Mouse (Mus musculus) heart, postnatal 0 days (tissue): Measurements from ENCODE around the gene Cdh16. TPM values are rescaled to one million over a fixed set of nuclear protein-coding genes. Genes with fewer than 3 reads are reported as not detected.

Source experiments
- ATAC-seq: fragments of 200-750 bp; cut with Nextera tagmentation; 2 replicates; pipeline ENCODE4 v1.8.0; 2017; ENCODE audit warnings: low read depth, moderate number of reproducible peaks, moderate library complexity; ENCODE audit not compliant: insufficient read depth
- DNase-seq: peaks from one replicate; pipeline ENCODE4 v3.0.0-alpha.2; 2016; ENCODE audit warnings: low spot score
- H3K27ac ChIP-seq: fragments of 300-500 bp; sonication (generic); 2 replicates; pipeline ENCODE4 v1.5.1; 2014; ENCODE audit warnings: low read depth, mild to moderate bottlenecking
- H3K27me3 ChIP-seq: fragments of 300-500 bp; sonication (generic); 2 replicates; pipeline ENCODE4 v1.6.1; 2014; ENCODE audit warnings: low read length, mixed read lengths; ENCODE audit not compliant: control insufficient read depth, insufficient read depth
- H3K36me3 ChIP-seq: fragments of 300-500 bp; sonication (generic); replicated peaks from 2 replicates; pipeline ENCODE4 v1.6.1; 2014; ENCODE audit warnings: low read length, mixed read lengths; ENCODE audit not compliant: control insufficient read depth, insufficient read depth
- H3K4me1 ChIP-seq: fragments of 300-500 bp; sonication (generic); 2 replicates; pipeline ENCODE4 v1.6.1; 2014; ENCODE audit warnings: antibody characterized with exemption; ENCODE audit not compliant: control insufficient read depth, insufficient read depth
- H3K4me2 ChIP-seq: fragments of 300-500 bp; sonication (generic); 2 replicates; pipeline ENCODE4 v1.6.1; 2014; ENCODE audit warnings: low read depth, mild to moderate bottlenecking, low read length, moderate library complexity
- H3K4me3 ChIP-seq: fragments of 300-500 bp; sonication (generic); 2 replicates; pipeline ENCODE4 v1.5.1; 2014; ENCODE audit warnings: low read depth, low read length
- H3K9ac ChIP-seq: fragments of 300-500 bp; sonication (generic); replicated peaks from 2 replicates; pipeline ENCODE4 v1.6.1; 2014; ENCODE audit warnings: low read depth, low read length, mixed read lengths
- H3K9me3 ChIP-seq: fragments of 300-500 bp; sonication (generic); replicated peaks from 2 replicates; pipeline ENCODE4 v1.6.1; 2016; ENCODE audit warnings: low read length; ENCODE audit not compliant: control insufficient read depth
- CTCF ChIP-seq: IDR thresholded peaks from 2 replicates; pipeline ENCODE4 v1.5.1; 2016; ENCODE audit warnings: antibody characterized with exemption, control low read depth, low read depth
- EP300 ChIP-seq: IDR thresholded peaks from 2 replicates; pipeline ENCODE4 v1.6.1; 2016; ENCODE audit warnings: antibody characterized with exemption, low read depth
- WGBS: fragments of 180-500 bp; shearing (Covaris S2); extraction: QIAGEN DNeasy Blood & Tissue Kit; methylation state at CpG from one replicate; pipeline ENCODE4 v1.1.7; 2014; 5-methylcytosine and 5-hydroxymethylcytosine counted together
- polyA plus RNA-seq: library from polyadenylated mRNA; unstranded; fragments of >200 nt; fragmentation: Nextera tagmentation; extraction: Ambion mirVana; gene quantifications from 2 replicates; pipeline ENCODE4 v1.2.1, GENCODE M21; 2015
- total RNA-seq: library from RNA; depleted of rRNA; stranded (reverse); fragments of >200 nt; gene quantifications from 2 replicates; pipeline ENCODE4 v1.2.3, GENCODE M21; 2014; ENCODE audit warnings: low replicate concordance

The Cdh16 gene
- total and polyA plus RNA-seq, 2 experiments from 2014 or later, result 8.9 to 11.4 TPM

- H3K4me1 ChIP-seq, result peaks cover 38% of the 10 kb centered on the region
- H3K4me3 ChIP-seq, result no peak overlapping the region
- peak overlapping the region; percentile 71 for H3K27ac ChIP-seq
- H3K36me3 ChIP-seq, result no peaks in the 10 kb centered on the region
- no peaks in the 10 kb centered on the region for H3K9me3 ChIP-seq
- H3K27me3 ChIP-seq, result no peaks in the 10 kb centered on the region
- 36% methylated on average over 4 of the region's 4 CpGs for WGBS
- no peak for DNase-seq
- peak overlapping the region; percentile 12; the same call in 1 of the 2 replicates for H3K4me2 ChIP-seq
- no peak for ATAC-seq
- H3K9ac ChIP-seq, result 0 out of 2 replicates have a peak overlapping the region, but pooled peaks have one; percentile 20
- TF ChIP-seq CTCF (no peak), EP300 (no peak)
Observed at GRCm38 (mm10) chr8:104603245-104603593, 21.0 kb downstream of the Cdh16 start.

- no peaks in the 10 kb centered on the region for H3K9me3 ChIP-seq
- no peaks in the 10 kb centered on the region for H3K36me3 ChIP-seq
- H3K4me1 ChIP-seq, result peaks cover 32% of the 10 kb centered on the region
- ATAC-seq (peak; percentile 89), DNase-seq (peak; percentile 97)
- H3K4me2 ChIP-seq, result peak overlapping the region; percentile 57
- peak overlapping the region; percentile 26; the same call in 1 of the 2 replicates for H3K9ac ChIP-seq
- 13% methylated on average over 21 of the region's 21 CpGs for WGBS
- peak overlapping the region; percentile 21 for H3K4me3 ChIP-seq
- TF ChIP-seq EP300 (no peak), CTCF (peak; percentile 99)
- H3K27ac ChIP-seq, result peak overlapping the region; percentile 71
- H3K27me3 ChIP-seq, result no peaks in the 10 kb centered on the region
Observed at GRCm38 (mm10) chr8:104602468-104603244, 21.5 kb downstream of the Cdh16 start.

GRCm38 (mm10) chr8:104601941-104602371 is 22.2 kb downstream of the Cdh16 start:
- peak overlapping the region; percentile 26; the same call in 1 of the 2 replicates for H3K9ac ChIP-seq
- ATAC-seq, result no peak
- no peaks in the 10 kb centered on the region for H3K9me3 ChIP-seq
- H3K4me3 ChIP-seq, result peak overlapping the region; percentile 21; the same call in 1 of the 2 replicates
- H3K27me3 ChIP-seq, result no peaks in the 10 kb centered on the region
- no peak overlapping the region for H3K27ac ChIP-seq
- DNase-seq, result no peak
- 0% methylated on average over 12 of the region's 12 CpGs for WGBS
- no peaks in the 10 kb centered on the region for H3K36me3 ChIP-seq
- peak overlapping the region; percentile 57 for H3K4me2 ChIP-seq
- TF ChIP-seq EP300, result no peak
- no peak for TF ChIP-seq CTCF
- peaks cover 25% of the 10 kb centered on the region for H3K4me1 ChIP-seq

GRCm38 (mm10) chr8:104601386-104601785 is 22.8 kb downstream of the Cdh16 start:
- Histone ChIP-seq H3K4me1 (peaks cover 19% of the 10 kb centered on the region), H3K9me3 (no peaks in the 10 kb centered on the region), H3K36me3 (no peaks in the 10 kb centered on the region), H3K27me3 (no peaks in the 10 kb centered on the region), H3K27ac (no peak overlapping the region), H3K4me3 (no peak overlapping the region), H3K9ac (no peak overlapping the region), H3K4me2 (peak overlapping the region; percentile 57; the same call in 1 of the 2 replicates)
- TF ChIP-seq CTCF, result no peak
- TF ChIP-seq EP300, result no peak
- WGBS, result 33% methylated on average over 7 of the region's 7 CpGs
- DNase-seq, result no peak
- ATAC-seq, result no peak

- DNase-seq, result no peak
- no peak for TF ChIP-seq EP300
- no peak for TF ChIP-seq CTCF
- H3K4me2 ChIP-seq, result no peak overlapping the region
- H3K4me3 ChIP-seq, result no peak overlapping the region
- peaks cover 2% of the 10 kb centered on the region for H3K4me1 ChIP-seq
- no peak overlapping the region for H3K9ac ChIP-seq
- no peaks in the 10 kb centered on the region for H3K27me3 ChIP-seq
- no peaks in the 10 kb centered on the region for H3K9me3 ChIP-seq
- WGBS, result 38% methylated on average over 6 of the region's 6 CpGs
- H3K36me3 ChIP-seq, result peaks cover 17% of the 10 kb centered on the region
- no peak overlapping the region for H3K27ac ChIP-seq
- no peak for ATAC-seq
Observed at GRCm38 (mm10) chr8:104598496-104598895, 25.7 kb downstream of the Cdh16 start.
